Mouse (Mus musculus) heart, adult 2 months (tissue): ENCODE measurements around the gene Lmo3.

Experiments
- CTCF ChIP-seq: fragments of 200-600 bp; IDR thresholded peaks from 2 replicates; pipeline ENCODE4 v1.8.1; 2022; ENCODE audit warnings: antibody characterized with exemption, mild to moderate bottlenecking, moderate library complexity
- EP300 ChIP-seq: fragments of 200-500 bp; IDR thresholded peaks from 2 replicates; pipeline ENCODE4 v1.6.1; 2011; ENCODE audit warnings: low read depth, low read length, control low read depth; ENCODE audit not compliant: insufficient read depth
- POLR2A ChIP-seq: fragments of 200-500 bp; IDR thresholded peaks from 2 replicates; pipeline ENCODE4 v1.6.1; 2011; ENCODE audit warnings: mild to moderate bottlenecking, low read depth, low read length, control low read depth; ENCODE audit not compliant: insufficient read depth

GRCm38 (mm10) chr6:138335858-138336257 is 245.9 kb downstream of the Lmo3 start:
- TF ChIP-seq POLR2A (no peak), CTCF (no peak), EP300 (no peak)
